Mouse (Mus musculus) spleen, adult 2 months (tissue): ENCODE measurements at regions not wholly inside any gene's neighbourhood (a gene's known extent, or its start where the extent isn't known, plus 50 kb on each side); places are given as distances from the start of the nearest gene placed in this dataset.

Experiments used
- CTCF ChIP-seq: fragments of 200-500 bp; IDR thresholded peaks from 2 replicates; pipeline ENCODE4 v1.5.1; 2011; ENCODE audit warnings: mild to moderate bottlenecking, inconsistent platforms; ENCODE audit not compliant: insufficient read depth, insufficient read length, insufficient replicate concordance; ENCODE audit errors: extremely low read depth
- POLR2A ChIP-seq: fragments of 200-500 bp; IDR thresholded peaks from 2 replicates; pipeline ENCODE4 v1.6.1; 2011; ENCODE audit warnings: low read depth, low read length, inconsistent platforms

GRCm38 (mm10) chr4:150726539-150726938 lies 74.6 kb upstream of the Slc45a1 start:
- TF ChIP-seq CTCF (no peak), POLR2A (no peak)
